Mouse (Mus musculus) ES-E14 (cell line): ENCODE measurements around the gene Nmrk1.

Experiments used
- CHD2 ChIP-seq: IDR thresholded peaks from 2 replicates; pipeline ENCODE4 v1.6.1; 2014; ENCODE audit warnings: mild to moderate bottlenecking, low read depth, low read length, inconsistent platforms
- HCFC1 ChIP-seq: IDR thresholded peaks from 2 replicates; pipeline ENCODE4 v1.6.1; 2012; ENCODE audit warnings: low read length, inconsistent platforms, borderline replicate concordance; ENCODE audit not compliant: insufficient read depth
- ZNF384 ChIP-seq: IDR thresholded peaks from 2 replicates; pipeline ENCODE4 v1.6.1; 2012; ENCODE audit warnings: low read depth, low read length, inconsistent platforms

- TF ChIP-seq CHD2 = no peak
- no peak for TF ChIP-seq HCFC1
- TF ChIP-seq ZNF384 = no peak
These were observed 16.0 kb upstream of the Nmrk1 start for GRCm38 (mm10) chr19:18615680-18616240.
